Mouse (Mus musculus) ES-Bruce4 (cell line): ENCODE data around the gene Zfp715.

Source experiments
- CTCF ChIP-seq: IDR thresholded peaks from one replicate; pipeline ENCODE4 v1.8.1; 2011; ENCODE audit warnings: low read depth, low read length
- EP300 ChIP-seq: IDR thresholded peaks from 2 replicates; pipeline ENCODE4 v1.6.1; 2011; ENCODE audit warnings: low read depth, low read length; ENCODE audit not compliant: insufficient read depth
- POLR2A ChIP-seq: IDR thresholded peaks from one replicate; pipeline ENCODE4 v1.8.1; 2011; ENCODE audit warnings: low read length; ENCODE audit not compliant: insufficient read depth

DNA sequence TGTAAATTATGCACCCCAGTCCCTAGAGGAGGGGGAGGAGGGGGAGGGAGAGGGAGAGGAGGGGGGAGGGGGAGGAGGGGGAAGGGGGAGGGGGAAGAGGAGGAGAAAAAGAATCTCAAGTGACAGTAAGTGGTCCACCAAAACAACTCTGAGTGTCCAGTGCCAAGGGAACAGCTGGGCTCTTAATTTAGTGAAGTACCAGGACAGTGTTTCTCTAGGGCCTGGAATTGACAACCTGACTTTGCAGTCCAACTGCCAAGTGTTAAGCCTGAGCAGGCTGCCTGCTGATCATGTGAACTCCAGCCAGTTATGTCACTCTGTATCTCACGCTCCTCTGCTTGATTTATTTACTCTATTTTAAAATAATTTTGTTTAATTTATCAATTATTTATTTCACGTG lies 20.8 kb upstream of the Zfp715 start:
- TF ChIP-seq POLR2A (no peak), EP300 (no peak), CTCF (no peak)
